In genomic region chr5:103629111-103629764, GRCm38 (mm10) we compare ENCODE assay signal across 9 mouse cellular contexts. TPM values are rescaled to one million over a fixed set of nuclear protein-coding genes. Genes with fewer than 3 reads are reported as not detected.
A peak's percentile ranks its signal among the peaks of the same experiment; 100 is the strongest.
DNase-seq lines count a peak whose midpoint lies in the region; ATAC-seq and TF ChIP-seq lines count a peak whose summit lies in the region.
"Had no signal": no experiment of that assay in that cellular context is flagged by ENCODE, and none has a peak within 500 bp of the region (broad histone marks: within the 10 kb centered on the region; RNA-seq: fewer than 3 reads in every experiment).

TSS of gene Slc10a6 (minus strand) at chr5:103629403.

- WGBS in midbrain, embryonic 14.5 days, result 69% methylated on average over 17 of the region's 17 CpGs
- WGBS in midbrain, embryonic 11.5 days, result 84% methylated on average over 17 of the region's 17 CpGs
- WGBS in embryonic facial prominence, embryonic 15.5 days, result 36% methylated on average over 17 of the region's 17 CpGs
- WGBS in heart, embryonic 14.5 days, result 30% methylated on average over 17 of the region's 17 CpGs
- WGBS in lung, postnatal 0 days, result 32% methylated on average over 17 of the region's 17 CpGs
- 44% methylated on average over 17 of the region's 17 CpGs for WGBS in stomach, embryonic 16.5 days

- TF ChIP-seq CTCF in lung, postnatal 0 days (IDR thresholded peaks at IDR 0.05), result 0 out of 2 replicates have a peak, but pooled peaks have one; percentile 5

- H3K27ac ChIP-seq in midbrain, embryonic 14.5 days (replicated peaks; ENCODE audit: low read depth, low read length), result no peak within 1 kb of the TSS
- H3K27ac ChIP-seq in midbrain, embryonic 11.5 days (ENCODE audit: low read depth, low read length), result no peak within 1 kb of the TSS
- peak within 1 kb of the TSS; percentile 78 for H3K27ac ChIP-seq in embryonic facial prominence, embryonic 15.5 days (replicated peaks)
- peak within 1 kb of the TSS; percentile 83 to 84 for H3K27ac ChIP-seq in heart, embryonic 14.5 days (replicated peaks in 1 of 2; ENCODE audit: control insufficient read depth in 1 of 2, insufficient read depth in 1 of 2, low read depth in 2 of 2, low read length in 2 of 2)
- peak within 1 kb of the TSS; percentile 95 for H3K27ac ChIP-seq in lung, postnatal 0 days (ENCODE audit: low read length)
- peak within 1 kb of the TSS; percentile 60 for H3K27ac ChIP-seq in stomach, embryonic 16.5 days (ENCODE audit: low read length)
- H3K27ac ChIP-seq: liver, embryonic 15.5 days had no signal

- peak; percentile 68 for DNase-seq in midbrain, embryonic 14.5 days
- no peak for DNase-seq in midbrain, embryonic 11.5 days (ENCODE audit: low spot score, missing footprints)
- DNase-seq in layer of hippocampus, adult 18-20 months (ENCODE audit: low spot score in 2 of 2), result peak; percentile 47 to 84
- peak; percentile 98 for DNase-seq in lung, postnatal 0 days (ENCODE audit: low spot score)
- DNase-seq in thymus, postnatal 10 days (ENCODE audit: low spot score in 2 of 2), result no peak

- no peaks in the 10 kb centered on the region for H3K4me1 ChIP-seq in midbrain, embryonic 14.5 days (ENCODE audit: control insufficient read depth, insufficient read depth, low read length)
- no peaks in the 10 kb centered on the region for H3K4me1 ChIP-seq in midbrain, embryonic 11.5 days (ENCODE audit: control insufficient read depth, insufficient read depth, low read length)
- peaks cover 16% of the 10 kb centered on the region for H3K4me1 ChIP-seq in embryonic facial prominence, embryonic 15.5 days
- peaks cover 17 to 25% of the 10 kb centered on the region in 2 experiments for H3K4me1 ChIP-seq in heart, embryonic 14.5 days (ENCODE audit: control insufficient read depth in 2 of 2, insufficient read depth in 2 of 2, low read length in 2 of 2)
- H3K4me1 ChIP-seq in lung, postnatal 0 days (ENCODE audit: insufficient read depth, low read depth, low read length), result peaks cover 22% of the 10 kb centered on the region
- H3K4me1 ChIP-seq in stomach, embryonic 16.5 days (ENCODE audit: control insufficient read depth, insufficient read depth, low read length), result peaks cover 9% of the 10 kb centered on the region; the same call in 1 of the 2 replicates
- H3K4me1 ChIP-seq: liver, embryonic 15.5 days had no signal

- no peak for ATAC-seq in midbrain, embryonic 14.5 days (ENCODE audit: low FRiP score, low TSS enrichment)
- ATAC-seq in midbrain, embryonic 11.5 days (ENCODE audit: low FRiP score), result no peak
- ATAC-seq in embryonic facial prominence, embryonic 15.5 days (ENCODE audit: insufficient number of reproducible peaks, low FRiP score, low TSS enrichment, low read depth), result peak; percentile 84
- peak; percentile 91 for ATAC-seq in heart, embryonic 14.5 days (ENCODE audit: insufficient number of reproducible peaks, insufficient read depth, low FRiP score, low read depth)
- peak; percentile 95 for ATAC-seq in lung, postnatal 0 days
- peak; percentile 85 for ATAC-seq in stomach, embryonic 16.5 days (ENCODE audit: insufficient read depth, low FRiP score)

- H3K9ac ChIP-seq in midbrain, embryonic 14.5 days (replicated peaks; ENCODE audit: low read length), result no peak within 1 kb of the TSS
- no peak within 1 kb of the TSS for H3K9ac ChIP-seq in midbrain, embryonic 11.5 days (ENCODE audit: low read length)
- H3K9ac ChIP-seq in embryonic facial prominence, embryonic 15.5 days, result no peak within 1 kb of the TSS
- no peak within 1 kb of the TSS for H3K9ac ChIP-seq in heart, embryonic 14.5 days (ENCODE audit: low read length)
- H3K9ac ChIP-seq in lung, postnatal 0 days (replicated peaks; ENCODE audit: low read depth), result peak within 1 kb of the TSS; percentile 21; the same call in 1 of the 2 replicates
- no peak within 1 kb of the TSS for H3K9ac ChIP-seq in stomach, embryonic 16.5 days (ENCODE audit: low read length)
- H3K9ac ChIP-seq: liver, embryonic 15.5 days had no signal

- H3K36me3 ChIP-seq in midbrain, embryonic 14.5 days (ENCODE audit: control insufficient read depth, insufficient read depth, low read length), result no peaks in the 10 kb centered on the region
- no peaks in the 10 kb centered on the region for H3K36me3 ChIP-seq in midbrain, embryonic 11.5 days (ENCODE audit: control insufficient read depth, insufficient read depth, low read length)
- no peaks in the 10 kb centered on the region for H3K36me3 ChIP-seq in embryonic facial prominence, embryonic 15.5 days
- H3K36me3 ChIP-seq in heart, embryonic 14.5 days (ENCODE audit: control insufficient read depth, insufficient read depth, low read length), result no peaks in the 10 kb centered on the region
- H3K36me3 ChIP-seq in lung, postnatal 0 days (ENCODE audit: insufficient read depth, low read length), result no peaks in the 10 kb centered on the region
- H3K36me3 ChIP-seq in stomach, embryonic 16.5 days (ENCODE audit: control insufficient read depth, insufficient read depth, low read length), result no peaks in the 10 kb centered on the region
- H3K36me3 ChIP-seq: liver, embryonic 15.5 days had no signal

- TF ChIP-seq EP300 in lung, postnatal 0 days (IDR thresholded peaks at IDR 0.05), result peak; percentile 100

- H3K27me3 ChIP-seq in midbrain, embryonic 14.5 days (ENCODE audit: control insufficient read depth, insufficient read depth, low read length), result no peaks in the 10 kb centered on the region
- no peaks in the 10 kb centered on the region for H3K27me3 ChIP-seq in midbrain, embryonic 11.5 days (ENCODE audit: control insufficient read depth, insufficient read depth, low read length)
- no peaks in the 10 kb centered on the region for H3K27me3 ChIP-seq in embryonic facial prominence, embryonic 15.5 days
- H3K27me3 ChIP-seq in heart, embryonic 14.5 days (ENCODE audit: control insufficient read depth, insufficient read depth, low read length), result no peaks in the 10 kb centered on the region
- H3K27me3 ChIP-seq in lung, postnatal 0 days (replicated peaks; ENCODE audit: insufficient read depth, low read length), result no peaks in the 10 kb centered on the region
- no peaks in the 10 kb centered on the region for H3K27me3 ChIP-seq in stomach, embryonic 16.5 days (ENCODE audit: control insufficient read depth, insufficient read depth, low read length)
- H3K27me3 ChIP-seq: liver, embryonic 15.5 days had no signal

- no peak within 1 kb of the TSS for H3K4me2 ChIP-seq in midbrain, embryonic 14.5 days (ENCODE audit: low read length)
- H3K4me2 ChIP-seq in midbrain, embryonic 11.5 days, result no peak within 1 kb of the TSS
- H3K4me2 ChIP-seq in embryonic facial prominence, embryonic 15.5 days (replicated peaks), result peak within 1 kb of the TSS; percentile 16; the same call in 1 of the 2 replicates
- peak within 1 kb of the TSS; percentile 26 for H3K4me2 ChIP-seq in heart, embryonic 14.5 days (ENCODE audit: low read length)
- H3K4me2 ChIP-seq in lung, postnatal 0 days (replicated peaks; ENCODE audit: low read depth, low read length), result peak within 1 kb of the TSS; percentile 39
- no peak within 1 kb of the TSS for H3K4me2 ChIP-seq in stomach, embryonic 16.5 days (ENCODE audit: low read depth, low read length)
- H3K4me2 ChIP-seq: liver, embryonic 15.5 days had no signal

- no peak within 1 kb of the TSS for H3K4me3 ChIP-seq in midbrain, embryonic 14.5 days (replicated peaks; ENCODE audit: low read depth, low read length)
- H3K4me3 ChIP-seq in midbrain, embryonic 11.5 days (ENCODE audit: low read depth, low read length), result no peak within 1 kb of the TSS
- H3K4me3 ChIP-seq in embryonic facial prominence, embryonic 15.5 days (replicated peaks), result 0 out of 2 replicates have a peak within 1 kb of the TSS, but pooled peaks have one; percentile 1
- H3K4me3 ChIP-seq in heart, embryonic 14.5 days (ENCODE audit: control insufficient read depth in 1 of 2, insufficient read depth in 1 of 2, low read depth in 1 of 2, low read length in 2 of 2), result no peak within 1 kb of the TSS
- peak within 1 kb of the TSS; percentile 21 for H3K4me3 ChIP-seq in lung, postnatal 0 days (ENCODE audit: low read depth, low read length)
- H3K4me3 ChIP-seq in stomach, embryonic 16.5 days (replicated peaks; ENCODE audit: low read length), result no peak within 1 kb of the TSS
- H3K4me3 ChIP-seq: liver, embryonic 15.5 days had no signal

- no peaks in the 10 kb centered on the region for H3K9me3 ChIP-seq in midbrain, embryonic 14.5 days (ENCODE audit: control insufficient read depth, low read length)
- H3K9me3 ChIP-seq in midbrain, embryonic 11.5 days (ENCODE audit: control insufficient read depth, low read length), result no peaks in the 10 kb centered on the region
- no peaks in the 10 kb centered on the region for H3K9me3 ChIP-seq in embryonic facial prominence, embryonic 15.5 days (replicated peaks)
- no peaks in the 10 kb centered on the region for H3K9me3 ChIP-seq in heart, embryonic 14.5 days (ENCODE audit: control insufficient read depth, low read length)
- H3K9me3 ChIP-seq in lung, postnatal 0 days (ENCODE audit: low read length), result no peaks in the 10 kb centered on the region
- H3K9me3 ChIP-seq in stomach, embryonic 16.5 days (replicated peaks; ENCODE audit: control insufficient read depth, low read length), result no peaks in the 10 kb centered on the region
- H3K9me3 ChIP-seq: liver, embryonic 15.5 days had no signal

RNA-seq across cellular contexts. Expression of gene Slc10a6, which starts in this region (rescaled TPM):
- polyA plus RNA-seq in midbrain, embryonic 14.5 days (2014; fragmentation: Nextera tagmentation; extraction: Ambion mirVana), result 0.27 and 0.29 TPM in 2 replicates
- 0.08 and 0.10 TPM in 2 replicates for polyA plus RNA-seq in midbrain, embryonic 11.5 days (2014; fragmentation: Nextera tagmentation; extraction: Ambion mirVana)
- polyA plus RNA-seq in embryonic facial prominence, embryonic 15.5 days (2015; fragmentation: Nextera tagmentation; extraction: Ambion mirVana), result 7.8 TPM in 2 replicates
- polyA plus RNA-seq in heart, embryonic 14.5 days (2014; fragmentation: Nextera tagmentation; extraction: Ambion mirVana), result 0.76 and 1.6 TPM in 2 replicates
- total RNA-seq in layer of hippocampus, adult 18-20 months (2021), result not detected
- 6.9 and 13.8 TPM in 2 replicates for polyA plus RNA-seq in lung, postnatal 0 days (2015; fragmentation: Nextera tagmentation; extraction: Ambion mirVana)
- polyA plus RNA-seq in stomach, embryonic 16.5 days (2015; fragmentation: Nextera tagmentation; extraction: Ambion mirVana), result 1.7 and 4.7 TPM in 2 replicates
- polyA plus RNA-seq: liver, embryonic 15.5 days had no signal

Comparison
In these comparisons a context has a peak if more than half of its experiments do, and no peak if none do; other contexts are left out.
1. Peak in DNase-seq in midbrain, embryonic 14.5 days; RNA of the gene not detected or under 1 TPM.
2. Peak in DNase-seq in layer of hippocampus, adult 18-20 months; RNA of the gene not detected or under 1 TPM.
3. ATAC-seq: peak in embryonic facial prominence, embryonic 15.5 days (single experiment), heart, embryonic 14.5 days (single experiment), lung, postnatal 0 days (single experiment) and stomach, embryonic 16.5 days (single experiment); none in midbrain, embryonic 14.5 days (single experiment) and midbrain, embryonic 11.5 days (single experiment).
4. H3K27ac ChIP-seq: peak in embryonic facial prominence, embryonic 15.5 days (single experiment), heart, embryonic 14.5 days (2 of 2), lung, postnatal 0 days (single experiment) and stomach, embryonic 16.5 days (single experiment); none in midbrain, embryonic 14.5 days (single experiment) and midbrain, embryonic 11.5 days (single experiment).
5. H3K4me2 ChIP-seq: peak in embryonic facial prominence, embryonic 15.5 days (single experiment), heart, embryonic 14.5 days (single experiment) and lung, postnatal 0 days (single experiment); none in midbrain, embryonic 14.5 days (single experiment), midbrain, embryonic 11.5 days (single experiment) and stomach, embryonic 16.5 days (single experiment).
6. H3K4me3 ChIP-seq: peak in embryonic facial prominence, embryonic 15.5 days (single experiment) and lung, postnatal 0 days (single experiment); none in midbrain, embryonic 14.5 days (single experiment), midbrain, embryonic 11.5 days (single experiment), heart, embryonic 14.5 days (0 of 2) and stomach, embryonic 16.5 days (single experiment).